Mouse (Mus musculus) CH12.LX (cell line): ENCODE results near the gene Rnf38.

Experiments
- MEF2A ChIP-seq: IDR thresholded peaks from 2 replicates; pipeline ENCODE4 v1.6.1; 2014; ENCODE audit warnings: low read depth, mild to moderate bottlenecking, inconsistent platforms, low read length, improper control_type of control experiment, borderline replicate concordance
- TCF12 ChIP-seq: IDR thresholded peaks from 2 replicates; pipeline ENCODE4 v1.6.1; 2014; ENCODE audit warnings: low read depth, mild to moderate bottlenecking, inconsistent platforms, low read length, improper control_type of control experiment

- TF ChIP-seq MEF2A: no peak
- no peak for TF ChIP-seq TCF12
Measured at GRCm38 (mm10) chr4:44152904-44153303, 80.7 kb downstream of the Rnf38 start.
